In the genomic region with DNA sequence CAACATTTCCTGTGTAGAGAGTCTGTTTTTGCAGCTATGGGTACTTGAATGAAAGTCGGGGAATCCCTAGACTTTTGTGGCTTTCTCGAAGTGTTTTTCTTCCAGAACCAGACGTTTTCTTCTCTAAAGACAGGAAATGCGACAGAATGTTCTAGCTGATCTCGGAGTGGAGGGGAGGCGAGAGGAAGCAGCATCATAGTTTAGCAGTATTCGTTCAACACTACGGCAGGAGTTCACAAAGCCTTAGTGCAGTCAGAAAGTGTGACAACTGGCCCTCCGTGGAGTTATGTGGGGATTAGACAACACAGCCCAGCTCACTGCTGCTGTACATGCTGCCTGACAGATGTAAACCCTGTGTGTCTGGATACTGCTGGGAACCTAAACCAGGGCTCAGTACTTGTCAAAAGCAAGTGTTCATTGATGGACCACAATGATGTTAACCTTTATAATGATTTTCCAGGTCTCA, we compare ENCODE assay signal across 12 mouse cellular contexts. TPM values are rescaled to one million over a fixed set of nuclear protein-coding genes. Genes with fewer than 3 reads are reported as not detected.
DNase-seq lines count a peak whose midpoint lies in the region; ATAC-seq and TF ChIP-seq lines count a peak whose summit lies in the region.
"Had no signal": no experiment of that assay in that cellular context is flagged by ENCODE, and none has a peak within 500 bp of the region (broad histone marks: within the 10 kb centered on the region; RNA-seq: fewer than 3 reads in every experiment).

No protein-coding gene starts in this region.

- H3K27me3 ChIP-seq in intestine, embryonic 16.5 days (replicated peaks; ENCODE audit: control insufficient read depth, insufficient read depth, low read length) = no peaks in the 10 kb centered on the region
- no peaks in the 10 kb centered on the region for H3K27me3 ChIP-seq in thymus, adult 2 months (ENCODE audit: control insufficient read depth, insufficient read depth, low read length)
- no peaks in the 10 kb centered on the region for H3K27me3 ChIP-seq in hindbrain, embryonic 13.5 days

- DNase-seq in lung, postnatal 25 days (ENCODE audit: low spot score) = peak; percentile 26
- DNase-seq in lung, postnatal 4 days = no peak
- peak; percentile 36 for DNase-seq in thymus, adult 2 months
- DNase-seq in left cerebral cortex, adult 18-20 months (ENCODE audit: low spot score in 2 of 2) = no peak
- DNase-seq: cerebellum, postnatal 10 days; gastrocnemius, postnatal 14 days; midbrain, embryonic 14.5 days had no signal

- 36% methylated on average over 9 of the region's 9 CpGs for WGBS in intestine, embryonic 16.5 days
- 1% methylated on average over 9 of the region's 9 CpGs for WGBS in thymus, adult 2 months
- 78% methylated on average over 9 of the region's 9 CpGs for WGBS in hindbrain, embryonic 13.5 days

- H3K9ac ChIP-seq in intestine, embryonic 16.5 days (ENCODE audit: low read depth, low read length) = no peak overlapping the region; the same call in 1 of the 2 replicates
- no peak overlapping the region for H3K9ac ChIP-seq in hindbrain, embryonic 13.5 days

- H3K9me3 ChIP-seq in intestine, embryonic 16.5 days (ENCODE audit: control insufficient read depth, low read length) = no peaks in the 10 kb centered on the region
- H3K9me3 ChIP-seq in hindbrain, embryonic 13.5 days = no peaks in the 10 kb centered on the region

- H3K4me2 ChIP-seq in intestine, embryonic 16.5 days (ENCODE audit: low read depth, low read length) = peak overlapping the region; percentile 23; the same call in 1 of the 2 replicates
- H3K4me2 ChIP-seq in hindbrain, embryonic 13.5 days = no peak overlapping the region

- H3K36me3 ChIP-seq in intestine, embryonic 16.5 days (ENCODE audit: control insufficient read depth, insufficient read depth, low read length) = no peaks in the 10 kb centered on the region
- no peaks in the 10 kb centered on the region for H3K36me3 ChIP-seq in thymus, adult 2 months (ENCODE audit: control insufficient read depth, insufficient read depth, low read length)
- H3K36me3 ChIP-seq in hindbrain, embryonic 13.5 days = no peaks in the 10 kb centered on the region

- no peak for TF ChIP-seq CTCF in thymus, adult 2 months (IDR thresholded peaks at IDR 0.05; ENCODE audit: borderline replicate concordance, control insufficient read depth, extremely low read depth, insufficient read depth, low read length, poor library complexity)

- peak overlapping the region; percentile 70 for H3K27ac ChIP-seq in intestine, embryonic 16.5 days (ENCODE audit: low read length)
- peak overlapping the region; percentile 37 for H3K27ac ChIP-seq in thymus, adult 2 months (ENCODE audit: control insufficient read depth, insufficient read depth, low read length)
- no peak overlapping the region for H3K27ac ChIP-seq in hindbrain, embryonic 13.5 days

- H3K4me3 ChIP-seq in intestine, embryonic 16.5 days (ENCODE audit: low read length) = no peak overlapping the region
- H3K4me3 ChIP-seq in thymus, adult 2 months (ENCODE audit: control insufficient read depth, insufficient read depth, low read length) = no peak overlapping the region
- no peak overlapping the region for H3K4me3 ChIP-seq in hindbrain, embryonic 13.5 days

- no peak for TF ChIP-seq POLR2A in thymus, adult 2 months (IDR thresholded peaks at IDR 0.05; ENCODE audit: control insufficient read depth, extremely low read depth, insufficient read depth, low read length, poor library complexity)

- ATAC-seq in activated CD4-positive, CD25-positive, alpha-beta regulatory T cell, adult 4 months = peak; percentile 78
- ATAC-seq in intestine, embryonic 16.5 days = peak; percentile 13; the same call in 1 of the 2 replicates
- ATAC-seq in hindbrain, embryonic 13.5 days (ENCODE audit: low FRiP score) = no peak

- peaks cover 17% of the 10 kb centered on the region for H3K4me1 ChIP-seq in intestine, embryonic 16.5 days (ENCODE audit: control insufficient read depth, insufficient read depth, low read length)
- peaks cover 8% of the 10 kb centered on the region for H3K4me1 ChIP-seq in thymus, adult 2 months (replicated peaks; ENCODE audit: control insufficient read depth, insufficient read depth, low read length)
- 0 out of 2 replicates have a peak, but pooled peaks cover 3% of the 10 kb centered on the region for H3K4me1 ChIP-seq in hindbrain, embryonic 13.5 days (replicated peaks)

RNA-seq across cellular contexts. Expression of a gene that starts 18.5 kb away (rescaled TPM):
- not detected for polyA plus RNA-seq in activated CD4-positive, CD25-positive, alpha-beta regulatory T cell, adult 4 months (2017; shearing (Covaris generic))
- 16.9 and 21.2 TPM in 2 replicates for polyA plus RNA-seq in intestine, embryonic 16.5 days (2015; fragmentation: Nextera tagmentation; extraction: Ambion mirVana)
- not detected in 2 replicates for polyA plus RNA-seq in thymus, adult 2 months (2012; rRNA removed)
- not detected in 2 replicates for polyA plus RNA-seq in hindbrain, embryonic 13.5 days (2015; fragmentation: Nextera tagmentation; extraction: Ambion mirVana)
- total RNA-seq in left cerebral cortex, adult 18-20 months (2021) = not detected
- total RNA-seq: adrenal gland, postnatal 4 days; gastrocnemius, postnatal 14 days; left cerebral cortex, postnatal 14 days had no signal
- polyA plus RNA-seq: midbrain, embryonic 14.5 days had no signal

Comparison
In these comparisons a context has a peak if more than half of its experiments do, and no peak if none do; other contexts are left out.
1. DNase-seq: peak in lung, postnatal 25 days (single experiment) and thymus, adult 2 months (single experiment); none in lung, postnatal 4 days (0 of 2) and left cerebral cortex, adult 18-20 months (0 of 2).
2. RNA of a gene that starts 18.5 kb away (polyA plus RNA-seq): 16.9 to 21.2 TPM in intestine, embryonic 16.5 days; not detected in thymus, adult 2 months, not detected in activated CD4-positive, CD25-positive, alpha-beta regulatory T cell, adult 4 months and not detected in hindbrain, embryonic 13.5 days; every median in the first group is over 10 times any median in the second.